Mouse (Mus musculus) hindbrain, embryonic 13.5 days (tissue): ENCODE data around the gene Cbr3. TPM values are rescaled to one million over a fixed set of nuclear protein-coding genes. Genes with fewer than 3 reads are reported as not detected.
"Not testable (repeated sequence)": the region's sequence is repeated elsewhere in the genome, so short reads cannot be mapped to it uniquely, and the experiment has no call there.

Source experiments
- ATAC-seq: fragments of 200-750 bp; cut with Nextera tagmentation; 2 replicates; pipeline ENCODE4 v1.8.0; 2017; ENCODE audit warnings: moderate TSS enrichment; ENCODE audit not compliant: low FRiP score
- H3K27ac ChIP-seq: fragments of 300-500 bp; sonication (generic); 2 replicates; pipeline ENCODE4 v1.5.1; 2015; ENCODE audit warnings: inconsistent platforms, mild to moderate bottlenecking, moderate library complexity
- H3K27me3 ChIP-seq: fragments of 300-500 bp; sonication (generic); 2 replicates; pipeline ENCODE4 v1.6.1; 2015; ENCODE audit warnings: mild to moderate bottlenecking, inconsistent platforms
- H3K36me3 ChIP-seq: fragments of 300-500 bp; sonication (generic); 2 replicates; pipeline ENCODE4 v1.6.1; 2015; ENCODE audit warnings: mild to moderate bottlenecking, inconsistent platforms
- H3K4me1 ChIP-seq: fragments of 300-500 bp; sonication (generic); replicated peaks from 2 replicates; pipeline ENCODE4 v1.6.1; 2015; ENCODE audit warnings: inconsistent platforms
- H3K4me2 ChIP-seq: fragments of 300-500 bp; sonication (generic); 2 replicates; pipeline ENCODE4 v1.6.1; 2015; ENCODE audit warnings: inconsistent platforms, mild to moderate bottlenecking, moderate library complexity
- H3K4me3 ChIP-seq: fragments of 300-500 bp; sonication (generic); 2 replicates; pipeline ENCODE4 v1.5.1; 2015; ENCODE audit warnings: mild to moderate bottlenecking, inconsistent platforms
- H3K9ac ChIP-seq: fragments of 300-500 bp; sonication (generic); 2 replicates; pipeline ENCODE4 v1.6.1; 2015; ENCODE audit warnings: mild to moderate bottlenecking, inconsistent platforms
- H3K9me3 ChIP-seq: fragments of 300-500 bp; sonication (generic); 2 replicates; pipeline ENCODE4 v1.6.1; 2016; ENCODE audit warnings: inconsistent platforms
- WGBS: fragments of 180-500 bp; shearing (Covaris S2); methylation state at CpG from one replicate; pipeline ENCODE4 v1.1.7; 2015; 5-methylcytosine and 5-hydroxymethylcytosine counted together
- polyA plus RNA-seq: library from polyadenylated mRNA; unstranded; fragments of >200 nt; fragmentation: Nextera tagmentation; extraction: Ambion mirVana; gene quantifications from 2 replicates; pipeline ENCODE4 v1.2.1, GENCODE M21; 2015

The Cbr3 gene
- polyA plus RNA-seq, result 0.89 and 0.99 TPM in 2 replicates

DNA sequence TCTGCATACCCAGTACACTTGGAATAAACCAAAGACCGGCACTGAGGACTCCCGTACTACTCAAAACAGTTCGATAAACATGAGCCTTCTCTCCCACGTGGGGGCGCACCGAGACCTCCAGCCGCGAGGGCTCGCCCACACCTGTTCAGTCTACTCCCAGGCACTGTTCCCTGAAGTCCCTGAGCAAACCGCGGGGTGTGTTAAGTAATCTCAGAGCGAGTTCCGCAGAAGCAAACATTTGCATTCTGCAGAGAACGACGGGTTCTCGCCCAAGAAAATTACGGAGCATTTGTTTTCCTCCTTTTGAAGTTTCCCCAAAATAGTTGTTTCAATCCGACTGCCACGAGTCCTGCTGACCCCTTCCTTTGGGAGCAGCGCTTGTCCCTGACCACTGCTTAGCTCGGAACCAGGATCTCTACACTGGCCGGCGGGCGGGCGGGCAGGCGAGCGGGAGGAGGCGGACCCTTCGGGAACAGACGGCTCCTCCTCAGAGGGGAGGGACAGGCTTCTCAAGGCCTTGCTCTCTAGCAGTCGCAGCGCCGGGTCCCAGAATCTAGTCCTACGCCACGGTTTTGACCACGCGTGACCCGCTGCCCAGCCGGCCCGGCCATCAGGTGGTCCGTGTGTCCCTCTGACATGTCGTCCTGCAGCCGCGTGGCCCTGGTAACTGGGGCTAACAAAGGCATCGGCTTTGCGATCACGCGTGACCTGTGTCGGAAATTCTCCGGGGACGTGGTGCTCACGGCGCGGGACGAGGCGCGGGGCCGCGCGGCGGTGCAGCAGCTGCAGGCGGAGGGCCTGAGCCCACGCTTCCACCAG is at the start of gene Cbr3:
Gene Cbr3, plus strand, starts transcription at position 527 of the 819 bp plus-strand sequence.
- no peaks in the 10 kb centered on the region for H3K36me3 ChIP-seq
- peaks cover 17% of the 10 kb centered on the region for H3K4me1 ChIP-seq
- WGBS, result 1% methylated on average over 63 of the region's 63 CpGs
- H3K4me2 ChIP-seq, result peak within 1 kb of the TSS; percentile 69
- peak within 1 kb of the TSS; percentile 70 for H3K9ac ChIP-seq
- peak; percentile 68; the same call in 1 of the 2 replicates for ATAC-seq
- H3K9me3 ChIP-seq, result peaks cover 4% of the 10 kb centered on the region; the same call in 1 of the 2 replicates
- peaks cover 71% of the 10 kb centered on the region for H3K27me3 ChIP-seq
- peak within 1 kb of the TSS; percentile 42 for H3K4me3 ChIP-seq
- H3K27ac ChIP-seq, result no peak within 1 kb of the TSS

DNA sequence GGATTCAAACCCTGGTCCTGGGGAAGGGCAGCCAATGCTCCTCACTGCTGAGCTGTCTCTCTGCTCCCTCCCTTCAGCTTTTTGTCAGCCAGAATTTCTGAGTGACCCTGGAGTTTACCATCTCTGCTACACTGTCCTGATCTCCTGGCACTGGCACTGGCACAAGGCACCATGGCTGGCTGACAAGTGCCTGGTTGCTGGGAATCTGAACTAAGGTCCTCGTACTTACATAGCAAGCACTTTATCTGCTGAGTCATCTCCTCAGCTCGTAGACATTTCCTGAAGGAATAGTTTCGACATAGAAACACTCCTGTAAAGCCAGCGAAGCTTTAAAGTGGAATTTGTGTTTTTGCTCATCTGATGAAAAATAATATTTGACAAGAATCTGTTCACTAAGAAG is 39.0 kb upstream of the Cbr3 start:
- 82% methylated on average over 4 of the region's 4 CpGs for WGBS
- Histone ChIP-seq H3K36me3 (no peaks in the 10 kb centered on the region), H3K4me1 (no peaks in the 10 kb centered on the region), H3K9me3 (no peaks in the 10 kb centered on the region), H3K4me2 (no peak overlapping the region), H3K27ac (no peak overlapping the region), H3K27me3 (no peaks in the 10 kb centered on the region), H3K4me3 (no peak overlapping the region), H3K9ac (no peak overlapping the region)
- ATAC-seq, result no peak

DNA sequence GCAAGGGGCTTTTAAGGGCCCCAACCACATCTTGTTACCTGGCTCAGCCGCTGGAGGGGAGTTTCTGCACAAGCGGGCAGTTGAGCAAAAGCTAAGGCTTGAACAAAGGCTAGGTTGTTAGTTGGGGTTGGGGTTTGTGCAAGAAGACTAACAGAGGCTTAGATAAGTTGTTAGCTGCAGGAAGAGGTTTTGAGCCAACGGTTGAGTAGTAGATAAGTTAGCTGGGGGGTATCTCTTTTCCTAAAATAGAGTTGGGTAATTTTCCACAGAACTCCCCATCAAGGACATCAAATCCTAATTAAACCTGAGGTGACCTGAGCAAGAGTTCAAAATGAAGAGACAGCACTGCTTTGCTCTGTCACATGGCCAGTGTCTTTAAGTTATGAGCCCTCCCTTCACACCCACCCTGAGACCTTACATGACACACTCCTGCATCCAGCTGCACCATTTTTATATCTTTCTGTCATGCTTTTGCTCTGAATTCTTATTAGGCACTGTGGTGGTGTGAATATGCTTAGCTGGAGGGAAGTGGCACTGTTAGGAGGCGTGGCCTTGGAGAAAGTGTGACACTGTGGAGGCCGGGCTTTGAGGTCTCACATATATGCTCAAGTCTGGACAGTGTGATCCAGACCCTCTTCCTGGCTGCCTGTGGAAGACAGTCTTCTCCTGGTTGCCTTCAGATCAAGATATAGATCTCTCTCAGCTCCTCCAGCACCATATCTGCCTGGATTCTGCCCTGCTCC is 34.4 kb upstream of the Cbr3 start:
- Histone ChIP-seq H3K36me3 (no peaks in the 10 kb centered on the region), H3K27me3 (no peaks in the 10 kb centered on the region), H3K4me2 (no peak overlapping the region), H3K4me3 (no peak overlapping the region), H3K27ac (no peak overlapping the region), H3K4me1 (no peaks in the 10 kb centered on the region), H3K9ac (no peak overlapping the region), H3K9me3 (no peaks in the 10 kb centered on the region)
- ATAC-seq, result no peak
- 82% methylated on average over 5 of the region's 5 CpGs for WGBS

DNA sequence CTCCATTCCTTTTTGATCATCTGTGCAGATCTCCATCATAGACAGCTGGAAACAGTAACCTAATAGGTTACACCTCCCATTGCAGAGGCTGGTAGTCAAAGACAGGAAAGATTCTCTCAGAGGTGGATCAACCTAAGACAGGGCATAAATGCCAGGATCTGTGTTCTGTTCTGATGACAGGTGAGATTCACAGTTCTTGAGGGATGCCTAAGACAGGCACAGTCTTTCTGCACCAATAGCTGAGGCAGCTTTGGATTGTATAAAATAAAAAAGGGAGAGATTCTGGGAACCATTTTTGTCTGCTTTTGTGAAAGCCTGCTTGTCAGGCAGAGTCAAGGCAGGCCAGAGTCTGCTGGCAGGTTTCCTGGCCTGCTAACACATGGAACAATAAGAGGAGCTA is 15.0 kb upstream of the Cbr3 start:
- H3K36me3 ChIP-seq, result no peaks in the 10 kb centered on the region
- no peak overlapping the region for H3K9ac ChIP-seq
- no peaks in the 10 kb centered on the region for H3K27me3 ChIP-seq
- H3K4me3 ChIP-seq, result no peak overlapping the region
- no peak overlapping the region for H3K4me2 ChIP-seq
- ATAC-seq, result no peak
- no peak overlapping the region for H3K27ac ChIP-seq
- peaks cover 26% of the 10 kb centered on the region for H3K9me3 ChIP-seq
- H3K4me1 ChIP-seq, result no peaks in the 10 kb centered on the region

DNA sequence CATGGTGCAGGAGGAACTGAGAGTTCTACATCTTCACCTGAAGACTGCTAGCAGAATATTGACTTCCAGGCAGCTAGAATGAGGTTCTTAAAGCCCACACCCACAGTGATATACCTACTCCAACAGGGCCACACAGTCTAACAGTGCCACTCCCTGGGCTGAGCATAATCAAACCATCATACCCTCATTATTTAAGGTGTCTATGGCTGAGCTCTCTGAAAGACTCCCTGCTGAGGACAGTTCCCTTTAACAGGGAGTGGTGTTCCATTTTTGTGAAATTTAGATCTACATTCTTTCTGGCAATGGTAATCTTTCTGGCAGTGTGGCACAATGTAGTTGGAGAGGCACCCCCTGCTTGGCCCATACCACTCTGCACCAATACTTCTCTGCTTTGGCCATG is 13.5 kb upstream of the Cbr3 start:
- H3K4me2 ChIP-seq, result no peak overlapping the region
- no peak overlapping the region for H3K27ac ChIP-seq
- H3K27me3 ChIP-seq, result no peaks in the 10 kb centered on the region
- H3K9me3 ChIP-seq, result peaks cover 20% of the 10 kb centered on the region
- no peak overlapping the region for H3K9ac ChIP-seq
- no peaks in the 10 kb centered on the region for H3K4me1 ChIP-seq
- no peak for ATAC-seq
- H3K4me3 ChIP-seq, result no peak overlapping the region
- no peaks in the 10 kb centered on the region for H3K36me3 ChIP-seq

DNA sequence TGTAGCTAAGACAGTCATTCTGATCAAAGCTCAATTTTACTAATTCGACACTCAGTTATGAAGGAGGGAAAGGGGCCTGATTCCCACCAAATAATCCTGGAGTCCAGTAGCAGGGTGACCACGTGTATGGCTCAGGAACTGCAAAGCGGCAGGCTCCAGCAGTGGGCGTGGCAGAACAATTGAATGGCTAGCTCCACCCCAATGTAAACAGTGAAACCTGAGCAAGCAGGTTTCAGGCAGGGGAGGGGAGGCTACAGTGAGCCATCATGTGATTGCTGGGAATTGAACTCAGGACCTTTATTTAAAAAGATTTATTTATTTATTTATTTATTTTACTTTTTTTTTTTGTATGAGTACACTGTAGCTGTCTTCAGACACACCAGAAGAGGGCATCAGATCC is 12.5 kb upstream of the Cbr3 start:
- ATAC-seq, H3K36me3 ChIP-seq, H3K4me3 ChIP-seq, H3K4me1 ChIP-seq, H3K27ac ChIP-seq, H3K27me3 ChIP-seq, H3K4me2 ChIP-seq, H3K9ac ChIP-seq: not testable (repeated sequence)
- H3K9me3 ChIP-seq, result peaks cover 20% of the 10 kb centered on the region
- 39% methylated on average over 4 of the region's 4 CpGs for WGBS

DNA sequence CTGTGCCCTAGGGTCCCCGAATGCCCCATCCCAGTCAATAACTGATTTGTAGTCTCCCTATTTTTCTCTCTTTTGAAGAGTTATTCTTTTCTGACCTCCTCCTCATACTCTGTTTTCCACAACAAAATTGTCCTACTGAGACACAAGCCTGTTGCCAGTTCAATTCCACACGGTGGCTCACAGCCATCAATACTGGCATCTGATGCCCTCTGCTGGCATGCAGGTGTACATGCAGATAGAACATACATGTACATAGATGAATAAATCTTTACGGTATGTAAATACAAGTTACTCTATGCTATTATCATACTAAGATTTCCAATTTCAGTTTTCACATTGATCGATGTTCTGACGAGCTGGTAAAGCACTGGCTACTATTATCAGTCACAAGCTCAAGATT is 12.0 kb upstream of the Cbr3 start:
- H3K4me3 ChIP-seq, result no peak overlapping the region
- no peaks in the 10 kb centered on the region for H3K27me3 ChIP-seq
- H3K36me3 ChIP-seq, result no peaks in the 10 kb centered on the region
- H3K27ac ChIP-seq, result no peak overlapping the region
- H3K9me3 ChIP-seq, result peaks cover 20% of the 10 kb centered on the region
- ATAC-seq, result no peak
- 94% methylated on average over 5 of the region's 5 CpGs for WGBS
- no peaks in the 10 kb centered on the region for H3K4me1 ChIP-seq
- H3K4me2 ChIP-seq, result no peak overlapping the region
- no peak overlapping the region for H3K9ac ChIP-seq

DNA sequence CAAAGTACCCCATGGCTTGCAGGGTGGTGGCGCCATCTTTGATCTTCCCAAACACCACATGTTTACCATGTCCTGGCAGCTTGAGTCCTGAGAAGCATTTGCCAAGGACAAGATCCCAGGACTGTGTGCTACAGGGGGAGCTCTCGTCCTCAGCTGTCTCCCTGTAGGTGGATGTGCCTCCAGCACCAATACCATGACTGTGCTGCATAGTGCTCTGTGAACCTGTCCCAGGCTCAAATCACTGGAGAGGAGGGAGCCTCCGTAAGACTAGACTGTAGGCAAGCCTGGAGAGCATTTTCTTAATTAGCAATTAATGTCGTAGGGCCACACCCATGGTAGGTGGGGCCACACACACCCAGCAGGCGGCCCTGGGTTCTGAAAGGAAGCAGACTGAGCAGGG is 6.6 kb upstream of the Cbr3 start:
- WGBS, result 88% methylated on average over 5 of the region's 5 CpGs
- Histone ChIP-seq H3K4me2 (no peak overlapping the region), H3K36me3 (no peaks in the 10 kb centered on the region), H3K4me1 (no peaks in the 10 kb centered on the region), H3K27me3 (peaks cover 27% of the 10 kb centered on the region), H3K4me3 (no peak overlapping the region), H3K27ac (no peak overlapping the region), H3K9ac (no peak overlapping the region), H3K9me3 (0 out of 2 replicates have a peak, but pooled peaks cover 4% of the 10 kb centered on the region)
- ATAC-seq, result no peak

DNA sequence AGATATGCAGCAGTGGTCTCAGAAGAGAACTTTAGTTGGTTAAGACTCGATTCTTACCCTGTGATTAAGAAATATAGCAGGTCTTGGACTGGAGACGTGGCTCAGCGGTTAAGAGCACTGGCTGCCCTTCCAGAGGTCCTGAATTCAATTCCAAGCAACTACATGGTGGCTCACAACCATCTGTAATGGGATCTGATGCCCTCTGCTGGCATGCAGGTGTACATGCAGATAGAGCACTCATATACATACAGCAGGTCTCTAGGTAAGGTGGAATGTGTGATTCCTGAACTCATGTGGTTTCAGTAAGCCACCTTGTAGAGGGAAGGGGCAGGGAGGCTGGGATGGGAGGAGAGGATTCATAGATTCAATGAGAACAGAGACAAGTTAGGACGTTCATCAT is 4.8 kb upstream of the Cbr3 start:
- WGBS, result 86% methylated on average over 4 of the region's 4 CpGs
- 0 out of 2 replicates have a peak, but pooled peaks cover 4% of the 10 kb centered on the region for H3K9me3 ChIP-seq
- H3K4me1 ChIP-seq, result peaks cover 8% of the 10 kb centered on the region
- no peak overlapping the region for H3K27ac ChIP-seq
- H3K27me3 ChIP-seq, result peaks cover 45% of the 10 kb centered on the region
- no peak overlapping the region for H3K4me2 ChIP-seq
- no peak for ATAC-seq
- no peak overlapping the region for H3K4me3 ChIP-seq
- H3K36me3 ChIP-seq, result no peaks in the 10 kb centered on the region
- H3K9ac ChIP-seq, result no peak overlapping the region

DNA sequence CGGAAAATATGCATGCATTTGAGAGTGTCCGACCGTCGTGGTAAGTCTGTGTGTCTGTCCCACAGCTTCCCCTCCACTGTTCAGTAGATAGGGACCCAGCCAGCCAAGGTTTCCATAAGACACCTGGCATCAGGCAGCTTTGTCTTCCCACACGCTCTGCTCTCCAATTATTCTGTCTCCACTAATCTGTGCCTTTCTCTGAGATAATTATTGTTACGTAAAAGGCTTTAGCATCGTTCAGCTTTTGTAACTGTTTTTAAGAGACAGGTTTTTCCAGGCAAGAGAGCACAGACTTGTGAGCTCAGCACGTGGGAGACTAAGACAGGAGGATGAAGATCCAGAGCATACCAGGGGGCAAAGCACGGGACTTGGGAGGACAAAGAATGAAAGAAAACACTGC is 3.9 kb upstream of the Cbr3 start:
- WGBS, result 65% methylated on average over 9 of the region's 9 CpGs
- Histone ChIP-seq H3K9me3 (0 out of 2 replicates have a peak, but pooled peaks cover 4% of the 10 kb centered on the region), H3K4me3 (no peak overlapping the region), H3K4me2 (no peak overlapping the region), H3K9ac (no peak overlapping the region), H3K36me3 (no peaks in the 10 kb centered on the region), H3K27ac (no peak overlapping the region), H3K27me3 (peaks cover 55% of the 10 kb centered on the region), H3K4me1 (peaks cover 17% of the 10 kb centered on the region)
- no peak for ATAC-seq

DNA sequence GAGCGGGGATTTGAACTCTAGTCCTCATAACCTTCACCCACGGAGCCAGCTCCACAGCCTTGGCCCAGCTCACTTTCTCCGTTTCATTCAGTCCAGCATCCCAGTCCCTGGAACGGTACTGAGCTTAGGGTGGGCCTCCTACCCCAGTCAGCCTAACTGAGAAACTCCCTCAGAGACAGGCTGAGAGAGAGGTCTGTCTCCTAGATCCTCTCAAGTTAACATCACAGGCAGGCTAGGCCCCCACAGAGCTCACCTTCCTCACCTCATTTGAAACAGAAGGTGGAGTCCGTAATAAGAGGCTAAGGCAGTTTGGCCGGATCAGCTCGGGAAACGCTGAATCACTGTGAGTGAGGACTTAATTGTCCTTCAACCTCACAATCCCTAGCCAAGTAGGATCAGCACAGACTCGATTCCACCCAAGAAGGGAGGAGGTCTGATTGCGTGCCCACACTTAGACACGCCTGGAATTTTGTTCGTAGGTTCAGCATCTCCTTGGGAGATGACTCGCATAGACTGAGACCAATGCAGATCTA is 793 bp upstream of the Cbr3 start:
- H3K4me1 ChIP-seq, result peaks cover 17% of the 10 kb centered on the region
- peaks cover 71% of the 10 kb centered on the region for H3K27me3 ChIP-seq
- no peaks in the 10 kb centered on the region for H3K36me3 ChIP-seq
- H3K4me2 ChIP-seq, result peak overlapping the region; percentile 69
- H3K27ac ChIP-seq, result no peak overlapping the region
- H3K9ac ChIP-seq, result no peak overlapping the region
- peaks cover 7% of the 10 kb centered on the region; the same call in 1 of the 2 replicates for H3K9me3 ChIP-seq
- peak overlapping the region; percentile 42; the same call in 1 of the 2 replicates for H3K4me3 ChIP-seq
- 26% methylated on average over 13 of the region's 13 CpGs for WGBS
- ATAC-seq, result no peak

DNA sequence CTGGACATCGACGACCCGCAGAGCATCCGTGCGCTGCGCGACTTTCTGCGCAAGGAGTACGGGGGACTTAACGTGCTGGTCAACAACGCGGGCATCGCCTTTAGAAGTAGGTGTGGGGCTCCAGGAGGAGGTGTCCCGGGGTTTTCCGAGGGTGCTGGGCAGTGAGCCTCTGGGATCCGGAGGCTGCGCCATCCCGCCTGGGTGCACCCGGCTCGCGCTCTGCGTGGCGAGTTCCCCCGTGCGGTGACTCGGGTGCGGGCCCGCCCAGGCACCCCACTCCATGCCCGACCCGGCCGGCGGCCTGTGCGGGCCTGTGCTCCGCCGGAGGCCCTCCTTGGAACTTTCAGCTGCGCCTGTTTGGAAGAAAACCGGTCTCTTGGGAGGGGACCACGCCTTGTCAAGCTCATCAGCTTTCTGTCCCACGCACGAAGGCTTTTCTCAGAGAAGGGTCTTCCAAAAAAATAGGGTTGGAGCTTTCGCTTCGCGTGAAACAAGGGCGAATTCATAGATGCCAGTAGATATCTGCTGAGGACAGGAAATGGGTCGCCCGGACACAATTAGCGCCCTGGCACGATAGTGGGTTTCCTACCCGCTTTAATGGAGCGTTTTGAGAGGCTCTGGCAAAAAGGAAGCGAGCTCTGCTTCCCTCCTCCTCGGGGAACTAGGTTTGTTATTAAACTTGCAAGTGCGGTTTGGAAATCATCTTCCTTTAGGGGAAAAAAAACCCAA is 657 bp downstream of the Cbr3 start:
- Histone ChIP-seq H3K9ac (peak overlapping the region; percentile 70), H3K27me3 (peaks cover 68% of the 10 kb centered on the region), H3K27ac (no peak overlapping the region), H3K36me3 (no peaks in the 10 kb centered on the region), H3K4me2 (peak overlapping the region; percentile 69), H3K4me3 (peak overlapping the region; percentile 42), H3K4me1 (peaks cover 17% of the 10 kb centered on the region), H3K9me3 (peaks cover 4% of the 10 kb centered on the region; the same call in 1 of the 2 replicates)
- peak; percentile 43; the same call in 1 of the 2 replicates for ATAC-seq
- WGBS, result under 1% methylated on average over 53 of the region's 53 CpGs
